Mouse (Mus musculus) forebrain, embryonic 14.5 days (tissue): ENCODE results near the gene Stk38. TPM values are rescaled to one million over a fixed set of nuclear protein-coding genes. Genes with fewer than 3 reads are reported as not detected.
A peak's percentile ranks its signal among the peaks of the same experiment; 100 is the strongest.
"Not testable (repeated sequence)": the region's sequence is repeated elsewhere in the genome, so short reads cannot be mapped to it uniquely, and the experiment has no call there.

Experiments used
- ATAC-seq: fragments of 200-750 bp; cut with Nextera tagmentation; 2 replicates; pipeline ENCODE4 v1.8.0; 2017; ENCODE audit warnings: mild to moderate bottlenecking, moderate library complexity
- DNase-seq: peaks from one replicate; pipeline ENCODE4 v3.0.0-alpha.2; 2015; ENCODE audit warnings: low spot score
- H3K27ac ChIP-seq: fragments of 300-500 bp; sonication (generic); 2 replicates; pipeline ENCODE4 v1.5.1; 2014; ENCODE audit warnings: low read depth, mild to moderate bottlenecking, control low read depth, low read length, moderate library complexity
- H3K27me3 ChIP-seq: fragments of 300-500 bp; sonication (generic); replicated peaks from 2 replicates; pipeline ENCODE4 v1.6.1; 2014; ENCODE audit warnings: low read length, control low read depth, mixed read lengths; ENCODE audit not compliant: control insufficient read depth, insufficient read depth
- H3K36me3 ChIP-seq: fragments of 300-500 bp; sonication (generic); 2 replicates; pipeline ENCODE4 v1.6.1; 2014; ENCODE audit warnings: low read length, control low read depth; ENCODE audit not compliant: control insufficient read depth, insufficient read depth
- H3K4me1 ChIP-seq: fragments of 300-500 bp; sonication (generic); 2 replicates; pipeline ENCODE4 v1.6.1; 2014; ENCODE audit warnings: antibody characterized with exemption, low read length, control low read depth; ENCODE audit not compliant: control insufficient read depth, insufficient read depth
- H3K4me2 ChIP-seq: fragments of 300-500 bp; sonication (generic); 2 replicates; pipeline ENCODE4 v1.6.1; 2014; ENCODE audit warnings: mild to moderate bottlenecking, control low read depth, low read length
- H3K4me3 ChIP-seq: fragments of 300-500 bp; sonication (generic); 2 replicates; pipeline ENCODE4 v1.5.1; 2014; ENCODE audit warnings: low read depth, low read length, control low read depth
- H3K9ac ChIP-seq: fragments of 300-500 bp; sonication (generic); 2 replicates; pipeline ENCODE4 v1.6.1; 2014; ENCODE audit warnings: mild to moderate bottlenecking, low read length, control low read depth, moderate library complexity
- H3K9me3 ChIP-seq: fragments of 300-500 bp; sonication (generic); replicated peaks from 2 replicates; pipeline ENCODE4 v1.6.1; 2016; ENCODE audit warnings: low read length, control low read depth, mixed read lengths; ENCODE audit not compliant: control insufficient read depth
- WGBS: fragments of 180-500 bp; shearing (Covaris S2); extraction: QIAGEN DNeasy Blood & Tissue Kit; methylation state at CpG from one replicate; pipeline ENCODE4 v1.1.7; 2014; 5-methylcytosine and 5-hydroxymethylcytosine counted together
- polyA plus RNA-seq: library from polyadenylated mRNA; unstranded; fragments of >200 nt; fragmentation: Nextera tagmentation; extraction: Ambion mirVana; gene quantifications from 2 replicates; pipeline ENCODE4 v1.2.1, GENCODE M21; 2014

Gene Stk38
- polyA plus RNA-seq, 1 experiment from 2014 or later = 81.7 TPM

- H3K27ac ChIP-seq = peak overlapping the region; percentile 99
- not testable (repeated sequence) for DNase-seq, H3K9me3 ChIP-seq, ATAC-seq, H3K36me3 ChIP-seq, H3K27me3 ChIP-seq
- peak overlapping the region; percentile 86 for H3K9ac ChIP-seq
- H3K4me3 ChIP-seq = peak overlapping the region; percentile 80
- H3K4me2 ChIP-seq = peak overlapping the region; percentile 65
- H3K4me1 ChIP-seq = peaks cover 11% of the 10 kb centered on the region
- 64% methylated on average over 7 of the region's 7 CpGs for WGBS
Observed at GRCm38 (mm10) chr17:29031085-29031711, 23.4 kb upstream of the Stk38 start.

- H3K9me3 ChIP-seq = no peaks in the 10 kb centered on the region
- no peak overlapping the region for H3K4me3 ChIP-seq
- 0 out of 2 replicates have a peak, but pooled peaks cover 3% of the 10 kb centered on the region for H3K36me3 ChIP-seq
- no peak overlapping the region for H3K27ac ChIP-seq
- ATAC-seq (no peak), DNase-seq (no peak)
- H3K4me1 ChIP-seq = peaks cover 9% of the 10 kb centered on the region
- 89% methylated on average over 6 of the region's 6 CpGs for WGBS
- H3K9ac ChIP-seq = no peak overlapping the region
- H3K4me2 ChIP-seq = no peak overlapping the region
- H3K27me3 ChIP-seq = no peaks in the 10 kb centered on the region
Observed at GRCm38 (mm10) chr17:29030321-29031034, 22.7 kb upstream of the Stk38 start.

- H3K36me3 ChIP-seq = no peaks in the 10 kb centered on the region
- no peak overlapping the region for H3K27ac ChIP-seq
- no peaks in the 10 kb centered on the region for H3K27me3 ChIP-seq
- H3K4me3 ChIP-seq = no peak overlapping the region
- ATAC-seq (no peak), DNase-seq (no peak)
- peaks cover 9% of the 10 kb centered on the region for H3K4me1 ChIP-seq
- H3K9me3 ChIP-seq = no peaks in the 10 kb centered on the region
- WGBS = 30% methylated on average over 5 of the region's 5 CpGs
- no peak overlapping the region for H3K4me2 ChIP-seq
- H3K9ac ChIP-seq = no peak overlapping the region
Observed at GRCm38 (mm10) chr17:29026652-29027356, 19.0 kb upstream of the Stk38 start.

- H3K27ac ChIP-seq = no peak overlapping the region
- no peaks in the 10 kb centered on the region for H3K9me3 ChIP-seq
- DNase-seq (no peak), ATAC-seq (no peak)
- H3K4me1 ChIP-seq = peaks cover 5% of the 10 kb centered on the region; the same call in 1 of the 2 replicates
- H3K9ac ChIP-seq = no peak overlapping the region
- 12% methylated on average over 10 of the region's 10 CpGs for WGBS
- H3K4me2 ChIP-seq = no peak overlapping the region
- H3K4me3 ChIP-seq = no peak overlapping the region
- H3K27me3 ChIP-seq = no peaks in the 10 kb centered on the region
- no peaks in the 10 kb centered on the region for H3K36me3 ChIP-seq
Observed at GRCm38 (mm10) chr17:29024896-29025565, 17.2 kb upstream of the Stk38 start.

DNA sequence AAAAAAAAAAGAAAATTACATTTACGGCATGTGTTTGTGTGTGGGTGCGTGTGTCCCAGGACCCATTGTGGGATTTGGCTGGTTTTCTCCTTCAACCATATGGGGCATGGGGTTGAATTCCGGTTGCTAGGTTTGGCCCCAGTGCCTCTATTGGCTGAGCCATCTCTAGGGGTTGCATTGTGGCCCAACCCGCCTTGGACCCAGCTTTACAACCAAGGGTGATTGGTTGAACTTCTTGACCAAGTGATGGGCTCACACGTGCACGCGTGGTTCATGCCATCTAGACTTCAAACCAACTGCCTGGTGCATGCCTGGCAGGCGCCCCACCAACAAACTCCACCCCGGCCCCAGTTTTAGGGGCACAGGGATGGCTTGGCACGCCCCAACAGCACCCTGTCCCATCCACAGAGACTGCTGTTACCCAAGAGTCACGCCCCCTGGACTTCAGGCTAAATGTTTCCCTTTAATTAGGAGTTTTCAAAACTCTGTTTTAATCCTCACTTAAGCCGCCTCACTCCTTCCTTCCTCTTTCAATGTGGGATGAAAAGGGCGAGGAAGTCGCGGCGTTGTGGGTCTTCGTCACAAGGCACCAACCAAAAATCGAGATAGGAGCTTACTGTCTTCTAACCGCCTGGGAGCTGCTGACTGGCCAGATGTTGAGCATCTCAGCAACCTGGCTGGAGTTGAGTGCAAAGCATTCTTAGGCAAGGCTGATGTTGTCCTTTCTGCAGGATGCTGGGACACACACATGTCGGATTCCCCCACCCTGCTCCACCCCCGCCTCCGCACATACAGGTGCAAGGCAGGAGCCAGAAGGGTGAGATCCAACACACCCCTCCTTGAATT, 16.5 kb upstream of the Stk38 start:
- WGBS = 33% methylated on average over 22 of the region's 22 CpGs
- Histone ChIP-seq H3K4me3 (no peak overlapping the region), H3K4me1 (peaks cover 5% of the 10 kb centered on the region; the same call in 1 of the 2 replicates), H3K9ac (no peak overlapping the region), H3K27me3 (no peaks in the 10 kb centered on the region), H3K27ac (no peak overlapping the region), H3K36me3 (no peaks in the 10 kb centered on the region), H3K4me2 (no peak overlapping the region), H3K9me3 (no peaks in the 10 kb centered on the region)
- no peak for ATAC-seq
- no peak for DNase-seq

GRCm38 (mm10) chr17:29023346-29023745, 15.6 kb upstream of the Stk38 start:
- H3K27me3 ChIP-seq = no peaks in the 10 kb centered on the region
- 89% methylated on average over 6 of the region's 6 CpGs for WGBS
- no peak overlapping the region for H3K27ac ChIP-seq
- no peak overlapping the region for H3K9ac ChIP-seq
- no peak overlapping the region for H3K4me3 ChIP-seq
- H3K4me1 ChIP-seq = peaks cover 5% of the 10 kb centered on the region; the same call in 1 of the 2 replicates
- no peak overlapping the region for H3K4me2 ChIP-seq
- DNase-seq (no peak), ATAC-seq (no peak)
- no peaks in the 10 kb centered on the region for H3K9me3 ChIP-seq
- H3K36me3 ChIP-seq = no peaks in the 10 kb centered on the region

DNA sequence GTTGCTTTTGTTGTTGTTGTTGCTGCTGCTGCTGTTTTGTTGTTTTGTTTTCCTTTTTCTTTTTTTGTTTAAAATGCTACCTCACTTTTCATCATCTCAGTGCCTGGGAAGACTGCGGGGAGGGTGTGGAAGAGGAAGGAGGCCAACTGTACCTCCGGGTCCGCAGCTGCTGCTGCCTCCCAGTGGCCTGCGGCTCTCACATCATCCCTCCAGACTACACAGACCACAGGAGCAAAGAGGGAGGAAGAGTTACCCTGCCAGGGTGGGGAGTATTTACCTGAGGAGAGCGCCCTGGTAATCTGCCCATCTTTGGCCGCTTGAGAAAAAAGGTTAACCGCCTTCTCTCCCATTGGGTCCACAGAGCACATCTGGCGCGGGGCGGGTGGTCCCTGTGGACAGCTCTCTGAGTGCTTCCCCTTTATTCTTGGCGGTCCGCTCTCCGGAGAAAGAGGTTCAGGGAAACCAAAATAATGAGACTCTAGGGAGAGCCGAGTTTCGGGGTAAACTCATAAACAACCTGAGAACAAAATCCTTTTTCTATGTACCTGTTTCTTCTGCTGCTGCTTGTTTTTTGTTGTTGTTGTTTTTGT, 14.5 kb upstream of the Stk38 start:
- no peak overlapping the region for H3K4me2 ChIP-seq
- peaks cover 5% of the 10 kb centered on the region; the same call in 1 of the 2 replicates for H3K4me1 ChIP-seq
- no peaks in the 10 kb centered on the region for H3K9me3 ChIP-seq
- H3K36me3 ChIP-seq = no peaks in the 10 kb centered on the region
- H3K9ac ChIP-seq = no peak overlapping the region
- no peak overlapping the region for H3K27ac ChIP-seq
- DNase-seq = no peak
- no peak for ATAC-seq
- H3K4me3 ChIP-seq = no peak overlapping the region
- 29% methylated on average over 15 of the region's 15 CpGs for WGBS
- no peaks in the 10 kb centered on the region for H3K27me3 ChIP-seq

- H3K4me1 ChIP-seq = peaks cover 5% of the 10 kb centered on the region; the same call in 1 of the 2 replicates
- DNase-seq (no peak), ATAC-seq (no peak)
- H3K4me3 ChIP-seq = no peak overlapping the region
- no peak overlapping the region for H3K27ac ChIP-seq
- H3K36me3 ChIP-seq = no peaks in the 10 kb centered on the region
- H3K9me3 ChIP-seq = no peaks in the 10 kb centered on the region
- H3K9ac ChIP-seq = no peak overlapping the region
- H3K27me3 ChIP-seq = no peaks in the 10 kb centered on the region
- H3K4me2 ChIP-seq = no peak overlapping the region
Observed at GRCm38 (mm10) chr17:29020444-29020843, 12.6 kb upstream of the Stk38 start.
